Mouse (Mus musculus) liver, embryonic 14.5 days (tissue): ENCODE results near the gene Klhl2. TPM values are rescaled to one million over a fixed set of nuclear protein-coding genes. Genes with fewer than 3 reads are reported as not detected.

Experiments used
- ATAC-seq: fragments of 200-750 bp; cut with Nextera tagmentation; 2 replicates; pipeline ENCODE4 v1.8.0; 2017; ENCODE audit warnings: moderate number of reproducible peaks, mild to moderate bottlenecking, moderate library complexity; ENCODE audit not compliant: insufficient read depth
- DNase-seq, 3 experiments: peaks; one replicate each; pipeline ENCODE4 v3.0.0-alpha.2; 2012 to 2013; ENCODE audit warnings: low read depth in 3 of 3, low spot score in 3 of 3
- H3K27ac ChIP-seq: fragments of 300-500 bp; sonication (generic); 2 replicates; pipeline ENCODE4 v1.5.1; 2014; ENCODE audit warnings: moderate library complexity, mild to moderate bottlenecking, control low read depth, inconsistent platforms
- H3K27me3 ChIP-seq: fragments of 300-500 bp; sonication (generic); 2 replicates; pipeline ENCODE4 v1.6.1; 2014; ENCODE audit warnings: mild to moderate bottlenecking, low read length, moderate library complexity; ENCODE audit not compliant: control insufficient read depth, insufficient read depth
- H3K36me3 ChIP-seq: fragments of 300-500 bp; sonication (generic); replicated peaks from 2 replicates; pipeline ENCODE4 v1.6.1; 2014; ENCODE audit warnings: low read depth; ENCODE audit not compliant: control insufficient read depth, insufficient read depth
- H3K4me1 ChIP-seq, 2 experiments: fragments of 200-500 bp in 1 of 2; fragments of 300-500 bp in 1 of 2; sonication (generic) in 1 of 2; replicated peaks; 2 replicates each; pipeline ENCODE4 v1.6.1; 2012 to 2014; ENCODE audit warnings: antibody characterized with exemption in 1 of 2, inconsistent platforms in 1 of 2, low read length in 1 of 2; ENCODE audit not compliant: control insufficient read depth in 2 of 2, insufficient read depth in 2 of 2
- H3K4me2 ChIP-seq: fragments of 300-500 bp; sonication (generic); 2 replicates; pipeline ENCODE4 v1.6.1; 2014; ENCODE audit warnings: low read depth, mild to moderate bottlenecking, control low read depth, moderate library complexity
- H3K4me3 ChIP-seq, 2 experiments: fragments of 200-500 bp in 1 of 2; fragments of 300-500 bp in 1 of 2; sonication (generic) in 1 of 2; 2 replicates each; pipeline ENCODE4 v1.5.1; 2012 to 2014; ENCODE audit warnings: low read depth in 2 of 2, low read length in 2 of 2, mild to moderate bottlenecking in 2 of 2, control low read depth in 1 of 2, inconsistent platforms in 1 of 2, moderate library complexity in 1 of 2; ENCODE audit not compliant: insufficient read depth in 1 of 2
- H3K9ac ChIP-seq: fragments of 300-500 bp; sonication (generic); replicated peaks from 2 replicates; pipeline ENCODE4 v1.6.1; 2014; ENCODE audit warnings: mild to moderate bottlenecking, control low read depth, moderate library complexity
- H3K9me3 ChIP-seq: fragments of 300-500 bp; sonication (generic); 2 replicates; pipeline ENCODE4 v1.6.1; 2016; ENCODE audit warnings: low read length, mixed read lengths; ENCODE audit not compliant: control insufficient read depth
- CTCF ChIP-seq: IDR thresholded peaks from 2 replicates; pipeline ENCODE4 v1.5.1; 2016; ENCODE audit warnings: antibody characterized with exemption, low read depth, control low read depth
- EP300 ChIP-seq: IDR thresholded peaks from 2 replicates; pipeline ENCODE4 v1.6.1; 2016; ENCODE audit warnings: antibody characterized with exemption, low read depth
- WGBS: fragments of 180-500 bp; shearing (Covaris S2); extraction: QIAGEN DNeasy Blood & Tissue Kit; methylation state at CpG from one replicate; pipeline ENCODE4 v1.1.7; 2014; ENCODE audit not compliant: insufficient replicate concordance; 5-methylcytosine and 5-hydroxymethylcytosine counted together
- polyA plus RNA-seq, 2 experiments: library from polyadenylated mRNA; depleted of rRNA in 1 of 2; stranded (reverse) in 1 of 2; unstranded in 1 of 2; fragments of >200 nt; fragmentation: Nextera tagmentation in 1 of 2; extraction: Ambion mirVana in 1 of 2; gene quantifications; 2 replicates each; pipeline versions ENCODE4 v1.2.1 to v1.2.3; 2012 to 2014

The Klhl2 gene
- polyA plus RNA-seq, 2 experiments = 2.7 to 3.4 TPM

- H3K4me2 ChIP-seq = peak within 1 kb of the TSS; percentile 53
- peak; percentile 53; the same call in 1 of the 2 replicates for ATAC-seq
- under 1% methylated on average over 53 of the region's 54 CpGs for WGBS
- no peak within 1 kb of the TSS for H3K9ac ChIP-seq
- peak; percentile 2 to 7 (median 3) for DNase-seq
- H3K36me3 ChIP-seq = no peaks in the 10 kb centered on the region
- H3K9me3 ChIP-seq = no peaks in the 10 kb centered on the region
- H3K4me1 ChIP-seq = no peaks in the 10 kb centered on the region
- H3K27ac ChIP-seq = no peak within 1 kb of the TSS
- peaks cover 18% of the 10 kb centered on the region for H3K27me3 ChIP-seq
- TF ChIP-seq CTCF (peak; percentile 51), EP300 (no peak)
- H3K4me3 ChIP-seq = peak within 1 kb of the TSS; percentile 4 to 17
Observed at GRCm38 (mm10) chr8:64692651-64693201, 157.1 kb downstream of the Klhl2 start, which contains the start of gene Cpe. TSS of gene Cpe (minus strand) at chr8:64693054.

- Histone ChIP-seq H3K36me3 (no peaks in the 10 kb centered on the region), H3K9me3 (no peaks in the 10 kb centered on the region), H3K4me1 (no peaks in the 10 kb centered on the region), H3K4me2 (no peak overlapping the region; the same call in 1 of the 2 replicates), H3K27ac (no peak overlapping the region), H3K4me3 (no peak overlapping the region), H3K9ac (no peak overlapping the region), H3K27me3 (peaks cover 18% of the 10 kb centered on the region)
- no peak for ATAC-seq
- TF ChIP-seq EP300 (no peak), CTCF (no peak)
- no peak for DNase-seq
- WGBS = 15% methylated on average over 16 of the region's 16 CpGs
Observed at GRCm38 (mm10) chr8:64691591-64692401, 158.0 kb downstream of the Klhl2 start.

- Histone ChIP-seq H3K4me2 (no peak overlapping the region), H3K27me3 (peaks cover 18% of the 10 kb centered on the region), H3K4me3 (no peak overlapping the region), H3K27ac (no peak overlapping the region), H3K4me1 (no peaks in the 10 kb centered on the region), H3K9ac (no peak overlapping the region), H3K9me3 (no peaks in the 10 kb centered on the region), H3K36me3 (no peaks in the 10 kb centered on the region)
- TF ChIP-seq CTCF = no peak
- TF ChIP-seq EP300 = no peak
- DNase-seq (no peak), ATAC-seq (no peak)
- WGBS = 64% methylated on average over 6 of the region's 6 CpGs
Observed at GRCm38 (mm10) chr8:64690845-64691244, 159.0 kb downstream of the Klhl2 start.

GRCm38 (mm10) chr8:64690306-64690705 is 159.5 kb downstream of the Klhl2 start:
- Histone ChIP-seq H3K27me3 (peaks cover 18% of the 10 kb centered on the region), H3K9ac (no peak overlapping the region), H3K9me3 (no peaks in the 10 kb centered on the region), H3K4me3 (no peak overlapping the region), H3K4me1 (no peaks in the 10 kb centered on the region), H3K27ac (no peak overlapping the region), H3K4me2 (no peak overlapping the region), H3K36me3 (no peaks in the 10 kb centered on the region)
- TF ChIP-seq EP300 (no peak), CTCF (no peak)
- WGBS = 58% methylated on average over 6 of the region's 6 CpGs
- DNase-seq (no peak), ATAC-seq (no peak)

Other genes starting within 250 kb of the Klhl2 start
- gene Cpe, start 157.0 kb downstream of the Klhl2 start, polyA plus RNA-seq (2012; rRNA removed) = 0.87 and 1.2 TPM in 2 replicates
- 1.4 and 2.2 TPM in 2 replicates for gene Cpe, start 157.0 kb downstream of the Klhl2 start, polyA plus RNA-seq (2014; fragmentation: Nextera tagmentation; extraction: Ambion mirVana)
- 51.4 and 57.1 TPM in 2 replicates for gene Msmo1, start 116.2 kb downstream of the Klhl2 start, polyA plus RNA-seq (2012; rRNA removed)
- gene Msmo1, start 116.2 kb downstream of the Klhl2 start, polyA plus RNA-seq (2014; fragmentation: Nextera tagmentation; extraction: Ambion mirVana) = 119 and 131 TPM in 2 replicates
- 6.6 and 7.1 TPM in 2 replicates for gene Tmem192, start 97.2 kb upstream of the Klhl2 start, polyA plus RNA-seq (2012; rRNA removed)
- 13.4 and 13.8 TPM in 2 replicates for gene Tmem192, start 97.2 kb upstream of the Klhl2 start, polyA plus RNA-seq (2014; fragmentation: Nextera tagmentation; extraction: Ambion mirVana)
- not detected in 2 replicates for gene Trim75, start 137.8 kb upstream of the Klhl2 start, polyA plus RNA-seq (2012; rRNA removed)
- gene Trim75, start 137.8 kb upstream of the Klhl2 start, polyA plus RNA-seq (2014; fragmentation: Nextera tagmentation; extraction: Ambion mirVana) = not detected in 2 replicates
- not detected in 2 replicates for gene Trim61, start 168.5 kb upstream of the Klhl2 start, polyA plus RNA-seq (2012; rRNA removed)
- not detected in 2 replicates for gene Trim61, start 168.5 kb upstream of the Klhl2 start, polyA plus RNA-seq (2014; fragmentation: Nextera tagmentation; extraction: Ambion mirVana)
- not detected in 2 replicates for gene Trim60, start 168.6 kb upstream of the Klhl2 start, polyA plus RNA-seq (2012; rRNA removed)
- gene Trim60, start 168.6 kb upstream of the Klhl2 start, polyA plus RNA-seq (2014; fragmentation: Nextera tagmentation; extraction: Ambion mirVana) = not detected in 2 replicates
- gene Apela, start 187.3 kb upstream of the Klhl2 start, polyA plus RNA-seq (2012; rRNA removed) = 0.23 and 0.27 TPM in 2 replicates
- gene Apela, start 187.3 kb upstream of the Klhl2 start, polyA plus RNA-seq (2014; fragmentation: Nextera tagmentation; extraction: Ambion mirVana) = 0.37 TPM in 1 of 2 replicates, not detected in the other
- not detected in 2 replicates for gene Gm10663, start 225.0 kb upstream of the Klhl2 start, polyA plus RNA-seq (2012; rRNA removed)
- not detected in 2 replicates for gene Gm10663, start 225.0 kb upstream of the Klhl2 start, polyA plus RNA-seq (2014; fragmentation: Nextera tagmentation; extraction: Ambion mirVana)